Mouse (Mus musculus) liver, embryonic 11.5 days (tissue): ENCODE data around the gene Gm10639. TPM values are rescaled to one million over a fixed set of nuclear protein-coding genes. Genes with fewer than 3 reads are reported as not detected.

ENCODE experiments used
- polyA plus RNA-seq: library from polyadenylated mRNA; unstranded; fragments of >200 nt; fragmentation: Nextera tagmentation; extraction: Ambion mirVana; gene quantifications from 2 replicates; pipeline ENCODE4 v1.2.1, GENCODE M21; 2014

Gene Gm10639
- polyA plus RNA-seq, 1 experiment from 2014 or later: not detected

Other genes starting within 250 kb of the Gm10639 start
- not detected in 2 replicates for gene Gcm1, start 238.0 kb upstream of the Gm10639 start, polyA plus RNA-seq
- gene Fbxo9, start 180.9 kb upstream of the Gm10639 start, polyA plus RNA-seq: 56.1 and 56.6 TPM in 2 replicates
- gene Ick, start 180.7 kb upstream of the Gm10639 start, polyA plus RNA-seq: 15.9 and 16.7 TPM in 2 replicates
- gene Gsta4, start 107.1 kb upstream of the Gm10639 start, polyA plus RNA-seq: 33.3 and 40.6 TPM in 2 replicates
- gene Gsta1, start 59.3 kb upstream of the Gm10639 start, polyA plus RNA-seq: not detected in 2 replicates
- not detected in 2 replicates for gene Gm3776, start 32.8 kb upstream of the Gm10639 start, polyA plus RNA-seq
- gene Omt2a, start 24.9 kb downstream of the Gm10639 start, polyA plus RNA-seq: not detected in 2 replicates
- not detected in 2 replicates for gene Omt2b, start 37.7 kb downstream of the Gm10639 start, polyA plus RNA-seq
- not detected in 2 replicates for gene Gsta2, start 65.9 kb downstream of the Gm10639 start, polyA plus RNA-seq
- gene Dppa5a, start 78.3 kb downstream of the Gm10639 start, polyA plus RNA-seq: 0.64 TPM in 1 of 2 replicates, not detected in the other
- 0.12 and 0.16 TPM in 2 replicates for gene Ooep, start 88.8 kb downstream of the Gm10639 start, polyA plus RNA-seq
- gene Ddx43, start 105.9 kb downstream of the Gm10639 start, polyA plus RNA-seq: 0.19 and 0.21 TPM in 2 replicates
- gene Cgas, start 153.3 kb downstream of the Gm10639 start, polyA plus RNA-seq: 0.85 and 1.3 TPM in 2 replicates
- 43.0 and 44.4 TPM in 2 replicates for gene Mto1, start 158.3 kb downstream of the Gm10639 start, polyA plus RNA-seq
- 0.96 and 1.2 TPM in 2 replicates for gene Gm17324, start 158.9 kb downstream of the Gm10639 start, polyA plus RNA-seq
- 4,536 and 4,551 TPM in 2 replicates for gene Eef1a1, start 199.2 kb downstream of the Gm10639 start, polyA plus RNA-seq